Mouse (Mus musculus) hindbrain, postnatal 0 days (tissue): ENCODE measurements around the gene Cdk5rap1. TPM values are rescaled to one million over a fixed set of nuclear protein-coding genes. Genes with fewer than 3 reads are reported as not detected.

Experiments
- ATAC-seq: fragments of 200-750 bp; cut with Nextera tagmentation; 2 replicates; pipeline ENCODE4 v1.8.0; 2017; ENCODE audit warnings: mild to moderate bottlenecking, moderate TSS enrichment, moderate library complexity
- DNase-seq: peaks from one replicate; pipeline ENCODE4 v3.0.0-alpha.2; 2015; ENCODE audit warnings: low spot score
- H3K27ac ChIP-seq: fragments of 300-500 bp; sonication (generic); 2 replicates; pipeline ENCODE4 v1.5.1; 2014; ENCODE audit warnings: mild to moderate bottlenecking
- H3K27me3 ChIP-seq: fragments of 300-500 bp; sonication (generic); 2 replicates; pipeline ENCODE4 v1.6.1; 2014; ENCODE audit warnings: low read length, mixed read lengths; ENCODE audit not compliant: insufficient read depth
- H3K36me3 ChIP-seq: fragments of 300-500 bp; sonication (generic); 2 replicates; pipeline ENCODE4 v1.6.1; 2014; ENCODE audit warnings: low read length, mixed read lengths; ENCODE audit not compliant: insufficient read depth
- H3K4me1 ChIP-seq: fragments of 300-500 bp; sonication (generic); 2 replicates; pipeline ENCODE4 v1.6.1; 2014; ENCODE audit warnings: antibody characterized with exemption, low read length, mixed read lengths; ENCODE audit not compliant: insufficient read depth
- H3K4me2 ChIP-seq: fragments of 300-500 bp; sonication (generic); 2 replicates; pipeline ENCODE4 v1.6.1; 2014; ENCODE audit warnings: low read depth, mild to moderate bottlenecking, low read length, moderate library complexity, mixed read lengths
- H3K4me3 ChIP-seq: fragments of 300-500 bp; sonication (generic); 2 replicates; pipeline ENCODE4 v1.5.1; 2014; ENCODE audit warnings: low read length
- H3K9ac ChIP-seq: fragments of 300-500 bp; sonication (generic); replicated peaks from 2 replicates; pipeline ENCODE4 v1.6.1; 2014; ENCODE audit warnings: mild to moderate bottlenecking, low read length, moderate library complexity, mixed read lengths
- H3K9me3 ChIP-seq: fragments of 300-500 bp; sonication (generic); 2 replicates; pipeline ENCODE4 v1.6.1; 2016; ENCODE audit warnings: low read length, mixed read lengths
- CTCF ChIP-seq: IDR thresholded peaks from 2 replicates; pipeline ENCODE4 v1.5.1; 2016; ENCODE audit warnings: antibody characterized with exemption, control low read depth, low read depth
- WGBS: fragments of 180-500 bp; shearing (Covaris S2); extraction: QIAGEN DNeasy Blood & Tissue Kit; methylation state at CpG from one replicate; pipeline ENCODE4 v1.1.7; 2014; 5-methylcytosine and 5-hydroxymethylcytosine counted together
- polyA plus RNA-seq: library from polyadenylated mRNA; unstranded; fragments of >200 nt; fragmentation: Nextera tagmentation; extraction: Ambion mirVana; gene quantifications from 2 replicates; pipeline ENCODE4 v1.2.1, GENCODE M21; 2015
- total RNA-seq: library from RNA; depleted of rRNA; stranded (reverse); fragments of >200 nt; gene quantifications from 2 replicates; pipeline ENCODE4 v1.2.3, GENCODE M21; 2014

Gene Cdk5rap1
- total and polyA plus RNA-seq, 2 experiments from 2014 or later: 5.0 to 9.6 TPM

DNA sequence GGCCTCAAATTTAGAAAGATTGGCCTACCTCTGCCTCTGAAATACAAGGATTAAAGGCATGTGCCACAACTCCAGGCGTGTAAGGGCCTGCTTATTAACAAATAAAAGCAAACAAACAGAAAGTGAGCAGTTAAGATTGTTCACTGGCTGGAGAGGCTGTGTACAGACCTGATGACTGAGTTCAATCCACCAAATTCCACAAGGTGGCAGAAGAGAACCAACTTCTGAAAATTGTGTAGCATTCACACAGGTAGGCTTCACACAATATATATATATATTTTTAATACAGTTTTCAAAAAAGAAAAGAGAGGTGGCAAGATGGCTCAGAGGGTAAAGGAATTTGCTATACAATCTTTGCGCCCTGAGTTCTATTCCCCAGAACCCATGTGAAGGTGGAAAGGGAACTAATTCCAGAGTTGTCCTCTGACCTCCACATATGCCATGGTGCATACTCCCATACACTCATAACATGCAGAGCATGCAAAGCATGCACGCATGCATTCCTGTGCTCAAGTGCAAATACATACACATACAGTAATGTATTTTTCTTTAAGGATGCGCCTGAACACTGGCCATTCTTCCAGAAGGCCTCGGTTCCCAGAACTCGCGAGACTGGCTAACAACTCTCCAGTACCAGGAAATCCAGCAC lies 39.3 kb upstream of the Cdk5rap1 start:
- ATAC-seq (no peak), DNase-seq (peak; percentile 87)
- peak; percentile 78 for TF ChIP-seq CTCF
- Histone ChIP-seq H3K9me3 (no peaks in the 10 kb centered on the region), H3K36me3 (no peaks in the 10 kb centered on the region), H3K27me3 (no peaks in the 10 kb centered on the region), H3K27ac (no peak overlapping the region), H3K4me1 (peaks cover 5% of the 10 kb centered on the region; the same call in 1 of the 2 replicates), H3K9ac (no peak overlapping the region), H3K4me3 (no peak overlapping the region), H3K4me2 (no peak overlapping the region)
- WGBS: 69% methylated on average over 7 of the region's 7 CpGs

DNA sequence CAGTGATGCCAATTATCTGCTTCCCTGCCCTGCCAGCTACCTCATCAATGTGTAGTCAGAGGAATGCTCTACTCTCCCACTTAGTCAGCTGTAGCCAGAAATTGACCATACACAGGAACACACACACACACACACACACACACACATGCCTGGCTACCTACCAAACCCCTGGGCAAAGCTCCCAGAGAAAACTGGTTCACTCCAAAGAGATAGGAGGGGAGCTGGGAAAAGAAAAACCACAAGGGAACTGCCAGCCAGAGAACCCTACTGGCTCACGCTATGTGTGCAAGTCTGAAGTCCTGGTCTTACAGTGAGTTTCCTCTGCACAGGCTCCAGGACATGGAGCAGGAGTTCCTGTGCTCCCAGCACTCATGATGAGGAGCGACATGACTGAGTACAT lies 37.5 kb upstream of the Cdk5rap1 start:
- Histone ChIP-seq H3K36me3 (no peaks in the 10 kb centered on the region), H3K9me3 (no peaks in the 10 kb centered on the region), H3K4me1 (peaks cover 14% of the 10 kb centered on the region), H3K27me3 (no peaks in the 10 kb centered on the region), H3K4me2 (no peak overlapping the region), H3K4me3 (no peak overlapping the region), H3K9ac (no peak overlapping the region), H3K27ac (peak overlapping the region; percentile 48; the same call in 1 of the 2 replicates)
- ATAC-seq (peak; percentile 46), DNase-seq (peak; percentile 66)
- WGBS: 52% methylated on average over 2 of the region's 2 CpGs
- TF ChIP-seq CTCF: peak; percentile 22; the same call in 1 of the 2 replicates

DNA sequence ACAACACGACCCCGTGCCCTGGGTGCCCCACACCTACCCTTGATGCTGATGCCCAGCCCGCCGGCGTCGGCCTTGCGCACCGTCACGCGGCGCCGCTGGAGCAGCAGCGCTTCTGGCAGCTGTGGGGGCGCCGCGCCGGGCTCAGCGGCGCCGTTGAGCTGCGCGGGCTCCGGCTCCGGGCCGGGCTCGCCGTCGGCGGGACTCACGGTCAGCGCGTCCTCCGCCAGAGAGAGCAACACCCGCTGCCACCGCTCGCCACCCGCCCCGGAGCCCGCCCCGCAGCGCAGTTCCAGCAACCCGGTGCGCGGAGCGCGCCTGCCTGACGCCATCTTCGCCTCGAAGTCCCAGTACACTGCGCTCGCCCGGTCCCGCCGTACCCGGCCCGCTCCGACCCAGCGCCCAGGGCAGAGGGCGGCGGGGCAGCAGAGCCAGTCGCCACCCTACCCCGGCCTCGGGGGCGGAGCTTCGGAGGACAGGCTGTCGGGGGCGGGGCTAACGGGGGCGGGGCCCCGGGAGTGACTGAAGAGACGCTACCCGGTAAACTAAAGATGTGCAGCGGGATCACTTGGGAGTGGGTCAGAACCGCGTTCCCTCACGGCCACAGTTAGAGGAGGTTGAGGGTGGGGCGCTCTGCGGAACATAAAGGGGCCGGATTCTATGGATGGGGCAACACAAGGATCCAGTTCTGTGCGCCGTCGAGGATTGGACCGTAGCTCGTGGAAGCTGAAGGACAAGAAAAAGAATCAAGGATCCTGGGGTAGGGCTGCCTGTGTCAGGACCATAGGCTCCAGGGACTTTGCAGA lies 35.0 kb upstream of the Cdk5rap1 start, which contains the start of gene Snta1:
Snta1 (minus strand) TSS at position 457 of the 803 bp plus-strand sequence.
- ATAC-seq (peak; percentile 88), DNase-seq (peak; percentile 84)
- peaks cover 19% of the 10 kb centered on the region for H3K4me1 ChIP-seq
- WGBS: 3% methylated on average over 73 of the region's 84 CpGs
- no peak for TF ChIP-seq CTCF
- no peaks in the 10 kb centered on the region for H3K9me3 ChIP-seq
- H3K4me3 ChIP-seq: peak within 1 kb of the TSS; percentile 76
- peak within 1 kb of the TSS; percentile 78 for H3K27ac ChIP-seq
- H3K36me3 ChIP-seq: no peaks in the 10 kb centered on the region
- H3K9ac ChIP-seq: peak within 1 kb of the TSS; percentile 75
- H3K27me3 ChIP-seq: no peaks in the 10 kb centered on the region
- H3K4me2 ChIP-seq: peak within 1 kb of the TSS; percentile 62

DNA sequence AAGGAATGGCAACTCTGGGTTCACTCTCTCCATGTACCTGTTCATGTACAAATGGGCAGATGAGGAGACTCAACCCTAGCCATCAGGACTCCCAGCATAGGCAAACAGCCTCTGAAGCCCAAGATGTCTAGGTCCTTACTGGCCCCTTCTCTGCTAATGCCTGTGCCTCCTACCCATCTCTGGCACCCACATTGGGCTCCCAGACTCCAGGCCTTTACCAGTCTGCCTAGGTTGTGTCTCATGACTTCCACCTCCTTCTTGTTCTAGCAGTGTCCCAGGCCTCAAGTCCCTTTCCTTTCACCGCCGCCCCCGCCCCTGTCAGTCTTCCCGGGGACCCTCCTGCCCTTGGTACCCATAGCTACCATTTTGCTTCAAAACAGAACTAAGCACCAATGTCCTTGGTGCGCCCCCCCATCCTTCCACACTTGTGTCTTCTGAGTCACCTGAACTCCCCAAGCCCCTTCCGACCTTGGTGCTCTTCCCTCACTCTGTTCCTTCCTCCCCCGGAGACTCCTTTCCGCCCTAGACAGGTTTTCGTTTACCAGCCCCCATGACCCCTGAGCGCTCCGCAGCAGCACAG lies 34.3 kb upstream of the Cdk5rap1 start:
- Histone ChIP-seq H3K36me3 (no peaks in the 10 kb centered on the region), H3K4me2 (peak overlapping the region; percentile 62), H3K27ac (peak overlapping the region; percentile 78), H3K9ac (peak overlapping the region; percentile 75), H3K27me3 (no peaks in the 10 kb centered on the region), H3K4me3 (peak overlapping the region; percentile 76), H3K9me3 (no peaks in the 10 kb centered on the region), H3K4me1 (peaks cover 19% of the 10 kb centered on the region)
- 34% methylated on average over 11 of the region's 11 CpGs for WGBS
- no peak for TF ChIP-seq CTCF
- DNase-seq (no peak), ATAC-seq (no peak)

DNA sequence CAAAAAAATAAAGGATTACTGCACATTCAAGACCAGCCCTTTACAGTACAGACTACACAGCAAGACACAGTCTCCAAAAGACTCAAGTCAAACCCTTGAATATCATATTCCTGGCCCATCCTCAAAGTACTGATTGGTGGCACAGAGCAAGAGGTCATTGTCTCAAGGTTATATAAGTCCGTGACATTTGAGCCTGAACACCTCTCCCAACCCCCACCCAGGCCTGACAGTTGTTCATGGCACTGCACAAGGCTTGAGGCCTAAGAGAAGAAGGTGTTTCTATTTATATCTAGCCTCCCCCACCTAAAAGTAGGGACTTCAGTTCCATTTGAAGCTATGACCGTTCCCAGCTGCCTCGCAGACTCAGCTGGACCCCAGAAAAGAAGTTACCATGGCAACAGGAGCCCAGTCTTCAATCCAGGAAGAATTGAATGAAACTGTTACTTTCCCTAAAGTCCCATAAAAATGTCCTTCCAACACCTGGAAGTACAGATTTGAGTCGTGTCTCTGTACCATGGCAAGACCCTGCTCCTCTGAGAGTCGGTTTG lies 32.7 kb upstream of the Cdk5rap1 start:
- Histone ChIP-seq H3K27me3 (no peaks in the 10 kb centered on the region), H3K36me3 (0 out of 2 replicates have a peak, but pooled peaks cover 3% of the 10 kb centered on the region), H3K4me1 (peaks cover 19% of the 10 kb centered on the region), H3K4me2 (peak overlapping the region; percentile 62), H3K9ac (0 out of 2 replicates have a peak overlapping the region, but pooled peaks have one; percentile 9), H3K27ac (no peak overlapping the region; the same call in 1 of the 2 replicates), H3K4me3 (no peak overlapping the region), H3K9me3 (no peaks in the 10 kb centered on the region)
- 40% methylated on average over 5 of the region's 5 CpGs for WGBS
- TF ChIP-seq CTCF: no peak
- DNase-seq (no peak), ATAC-seq (no peak)

DNA sequence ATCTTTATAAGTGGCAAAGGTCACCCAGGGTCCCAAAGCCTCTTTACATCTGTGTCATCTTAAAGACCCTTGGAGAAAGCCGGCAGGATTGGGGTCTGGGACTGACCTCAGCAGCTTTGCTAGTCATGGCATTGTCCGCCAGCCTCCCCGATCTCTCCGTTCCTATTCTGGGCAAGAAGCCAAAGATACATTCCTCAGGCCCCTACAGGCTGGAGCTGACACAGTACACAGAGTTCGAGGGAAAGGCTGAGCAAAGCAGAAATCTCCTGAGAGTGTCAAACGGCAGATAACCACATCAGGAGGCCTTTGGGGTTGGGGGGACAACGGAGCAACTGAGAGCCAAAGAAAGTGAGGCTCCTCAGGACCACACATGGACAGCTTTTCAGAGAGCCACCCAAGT lies 30.0 kb upstream of the Cdk5rap1 start:
- 14% methylated on average over 7 of the region's 7 CpGs for WGBS
- Histone ChIP-seq H3K36me3 (peaks cover 3% of the 10 kb centered on the region; the same call in 1 of the 2 replicates), H3K27ac (peak overlapping the region; percentile 32; the same call in 1 of the 2 replicates), H3K4me1 (peaks cover 14% of the 10 kb centered on the region), H3K9me3 (no peaks in the 10 kb centered on the region), H3K4me2 (no peak overlapping the region), H3K9ac (no peak overlapping the region), H3K27me3 (no peaks in the 10 kb centered on the region), H3K4me3 (no peak overlapping the region)
- ATAC-seq (peak; percentile 48; the same call in 1 of the 2 replicates), DNase-seq (peak; percentile 82)
- peak; percentile 39 for TF ChIP-seq CTCF
